Mouse (Mus musculus): ENCODE measurements around the gene Ascl4.

- TF ChIP-seq CTCF (IDR thresholded peaks at IDR 0.05; ENCODE audit: control insufficient read depth, insufficient read depth, insufficient replicate concordance, low read depth, low read length) (no peak), POLR2A (IDR thresholded peaks at IDR 0.05; ENCODE audit: control insufficient read depth, low read depth, low read length) (no peak)
Observed at GRCm38 (mm10) chr10:85964316-85964715, 36.8 kb downstream of the Ascl4 start.
